Mouse (Mus musculus) central nervous system, embryonic 14 days (tissue): ENCODE measurements around the gene Gramd4. TPM values are rescaled to one million over a fixed set of nuclear protein-coding genes. Genes with fewer than 3 reads are reported as not detected.

Experiments
- polyA plus RNA-seq: library from polyadenylated mRNA; depleted of rRNA; stranded (reverse); fragments of >200 nt; gene quantifications from 2 replicates; pipeline ENCODE4 v1.2.3, GENCODE M21; 2012; rRNA removed

Gene Gramd4
- 52.5 and 62.3 TPM in 2 replicates for polyA plus RNA-seq

DNA sequence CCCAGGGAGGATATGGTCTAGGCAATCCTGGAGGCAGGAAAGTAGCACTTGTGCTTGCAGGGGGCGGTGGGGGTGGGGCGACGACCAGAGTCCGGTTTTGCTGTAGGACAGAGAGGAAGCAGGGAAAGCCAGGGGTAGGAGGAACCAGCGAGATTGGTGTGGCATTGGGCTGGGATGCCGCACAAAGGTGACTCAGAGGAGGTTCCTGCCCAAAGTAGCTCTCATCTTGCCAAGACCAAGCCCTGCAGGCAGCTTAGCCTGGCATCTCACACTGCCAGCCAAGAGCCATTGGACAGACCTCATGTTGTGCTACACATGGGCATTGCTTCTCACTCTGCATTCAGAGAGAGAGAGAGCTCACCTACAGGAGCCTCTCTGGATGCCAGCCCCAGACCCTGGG lies at the start of gene Gramd4:
Gene Gramd4 (plus strand): TSS at position 283 of the 400 bp plus-strand sequence.

DNA sequence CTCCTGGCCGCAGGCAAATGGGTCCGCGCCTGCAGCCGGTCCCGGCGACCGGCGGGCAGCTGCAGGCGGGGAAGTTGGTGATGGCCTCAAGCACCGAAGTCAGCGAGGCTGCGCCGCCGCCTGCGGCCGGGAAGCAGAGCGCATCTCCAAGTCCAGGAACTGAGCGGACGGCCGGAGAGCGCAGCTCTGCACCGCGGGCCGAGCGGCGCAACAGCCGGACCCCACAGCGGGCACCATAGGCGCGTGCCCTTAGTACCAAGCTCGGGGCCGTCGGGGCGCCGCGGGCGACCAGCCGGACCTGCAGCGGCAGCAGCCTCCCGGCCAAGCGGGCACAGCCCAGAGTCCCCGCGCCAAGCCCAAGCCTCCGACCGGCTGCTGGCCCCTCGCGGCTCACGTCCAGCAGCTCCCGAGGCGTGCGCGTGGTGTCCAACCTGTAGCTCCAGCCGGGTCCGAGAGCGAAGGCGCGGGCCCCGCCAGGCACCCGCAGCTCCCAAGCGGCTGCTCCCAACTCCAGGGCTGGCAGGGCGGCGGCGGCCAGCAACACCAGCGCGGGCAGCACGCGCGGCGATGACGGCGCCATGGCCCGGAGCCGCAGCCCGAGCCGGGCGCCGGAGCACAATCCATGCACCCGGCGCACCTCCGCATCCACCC lies 24.2 kb upstream of the Gramd4 start, which contains the start of gene Celsr1:
Gene Celsr1 (minus strand): TSS at position 587 of the 651 bp plus-strand sequence.

DNA sequence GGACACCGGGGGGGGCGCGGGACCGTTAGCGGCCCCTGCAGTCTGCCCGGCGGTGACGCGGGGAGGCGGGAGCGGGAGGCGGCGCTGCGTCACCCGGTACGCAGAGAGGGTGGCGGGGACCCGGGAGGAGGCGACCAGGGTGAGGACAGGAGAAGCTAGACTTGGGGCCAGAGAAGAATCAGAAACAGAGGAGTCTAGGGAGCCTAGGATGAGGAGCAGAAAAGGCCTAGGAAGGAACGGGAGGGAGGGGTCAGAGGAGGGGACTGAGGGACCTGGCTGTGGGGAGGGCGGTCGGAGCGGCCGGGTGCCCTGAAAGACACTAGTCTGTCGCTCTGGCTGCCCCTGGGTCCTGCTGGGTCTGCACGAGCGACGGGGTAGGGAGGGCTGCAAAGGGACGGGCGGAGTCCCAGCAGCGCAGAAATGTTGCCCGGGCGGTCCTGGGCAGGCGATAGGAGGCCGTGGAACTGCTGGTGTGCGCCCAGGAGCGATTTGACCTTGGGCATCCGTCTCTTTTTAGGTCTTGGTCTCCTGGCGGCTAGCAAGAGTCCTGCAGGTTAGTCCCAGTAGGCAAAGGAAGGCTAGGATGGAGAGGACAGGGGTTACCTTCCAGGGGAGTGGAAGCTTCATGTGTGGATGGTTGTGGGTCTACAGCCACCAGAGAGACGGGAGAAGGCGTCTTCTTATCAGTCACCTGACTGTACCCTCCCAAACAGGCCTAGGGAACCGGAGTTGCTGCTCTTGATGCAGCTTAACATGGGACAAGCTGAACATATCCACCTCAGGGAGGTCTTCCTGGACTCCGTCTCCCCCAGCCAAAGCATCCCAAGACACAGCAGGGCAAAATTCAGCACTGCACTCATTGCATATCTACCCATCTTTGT lies 128.4 kb downstream of the Gramd4 start, which contains the start of gene Cerk:
Gene Cerk (minus strand): TSS at position 453 of the 881 bp plus-strand sequence.

Other genes starting within 250 kb of the Gramd4 start
- 18.1 and 20.8 TPM in 2 replicates for gene Cdpf1, start 246.0 kb upstream of the Gramd4 start, polyA plus RNA-seq
- gene Pkdrej, start 236.0 kb upstream of the Gramd4 start, polyA plus RNA-seq = 0.05 and 0.11 TPM in 2 replicates
- 3.6 and 3.8 TPM in 2 replicates for gene Ttc38, start 225.4 kb upstream of the Gramd4 start, polyA plus RNA-seq
- gene Gtse1, start 197.9 kb upstream of the Gramd4 start, polyA plus RNA-seq = 14.9 and 20.3 TPM in 2 replicates
- gene Trmu, start 178.4 kb upstream of the Gramd4 start, polyA plus RNA-seq = 78.8 and 80.3 TPM in 2 replicates
- gene Celsr1, start 23.9 kb upstream of the Gramd4 start, polyA plus RNA-seq = 14.7 and 21.4 TPM in 2 replicates
- gene Cerk, start 128.4 kb downstream of the Gramd4 start, polyA plus RNA-seq = 24.4 and 25.6 TPM in 2 replicates
- 14.8 and 15.4 TPM in 2 replicates for gene Tbc1d22a, start 156.8 kb downstream of the Gramd4 start, polyA plus RNA-seq